Mouse (Mus musculus): ENCODE results near the gene Arpc2. TPM values are rescaled to one million over a fixed set of nuclear protein-coding genes. Genes with fewer than 3 reads are reported as not detected.

Arpc2 gene
- polyA plus RNA-seq, 1 experiment from 2014 or later, result 400 TPM

DNA sequence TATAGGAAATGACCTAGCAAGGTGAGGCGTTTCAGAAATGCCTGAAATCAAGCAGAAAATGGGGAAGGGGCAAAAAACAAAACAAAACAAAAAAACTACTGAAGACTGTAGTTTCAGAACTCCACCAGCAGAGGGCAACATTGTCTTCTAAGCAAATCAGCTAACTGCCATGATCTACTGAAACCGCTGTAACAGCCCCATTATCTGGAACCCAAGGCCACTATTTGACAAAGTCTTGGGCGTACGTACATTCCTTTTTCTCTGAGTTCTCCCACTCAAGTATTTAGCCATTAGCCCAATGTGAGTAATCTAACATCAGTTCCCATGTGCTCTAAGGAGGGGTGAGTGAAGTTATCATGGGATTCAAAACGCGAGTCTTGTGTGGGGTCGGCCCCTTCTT, 30.0 kb upstream of the Arpc2 start:
- no peaks in the 10 kb centered on the region for H3K27me3 ChIP-seq (replicated peaks)
- H3K4me3 ChIP-seq, result no peak overlapping the region
- no peaks in the 10 kb centered on the region for H3K36me3 ChIP-seq
- ATAC-seq (ENCODE audit: extremely low read depth, insufficient number of reproducible peaks, low FRiP score, low TSS enrichment), result no peak
- 50% methylated on average over 7 of the region's 7 CpGs for WGBS
- H3K9me3 ChIP-seq, result no peaks in the 10 kb centered on the region
- H3K27ac ChIP-seq (replicated peaks), result no peak overlapping the region
- 0 out of 2 replicates have a peak, but pooled peaks cover 3% of the 10 kb centered on the region for H3K4me1 ChIP-seq
- no peak overlapping the region for H3K9ac ChIP-seq
- H3K4me2 ChIP-seq, result no peak overlapping the region

DNA sequence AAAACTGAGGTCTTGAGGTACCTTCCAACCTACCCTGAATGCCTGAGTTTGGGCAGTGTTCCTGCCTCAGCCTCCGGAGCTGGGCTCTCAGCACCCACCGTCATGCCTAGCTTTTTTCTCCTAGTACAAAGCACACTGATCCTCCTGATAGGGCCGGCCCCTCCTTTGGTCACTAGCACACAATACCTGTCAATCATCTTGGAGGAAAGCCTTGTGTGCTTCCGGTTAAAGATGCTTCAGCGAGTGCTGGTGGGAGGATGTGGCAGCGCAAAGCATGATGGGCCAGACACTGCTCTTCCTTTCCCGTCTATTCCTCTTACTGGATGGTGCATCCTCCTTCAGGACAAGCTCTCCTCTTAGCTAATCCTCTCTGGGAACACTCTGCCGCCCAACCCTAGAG, 29.2 kb upstream of the Arpc2 start:
- Histone ChIP-seq H3K4me3 (no peak overlapping the region), H3K27me3 (replicated peaks) (no peaks in the 10 kb centered on the region), H3K9ac (no peak overlapping the region), H3K27ac (replicated peaks) (no peak overlapping the region), H3K4me1 (no peaks in the 10 kb centered on the region), H3K9me3 (no peaks in the 10 kb centered on the region), H3K4me2 (no peak overlapping the region), H3K36me3 (no peaks in the 10 kb centered on the region)
- ATAC-seq (ENCODE audit: extremely low read depth, insufficient number of reproducible peaks, low FRiP score, low TSS enrichment), result no peak
- 73% methylated on average over 8 of the region's 8 CpGs for WGBS

DNA sequence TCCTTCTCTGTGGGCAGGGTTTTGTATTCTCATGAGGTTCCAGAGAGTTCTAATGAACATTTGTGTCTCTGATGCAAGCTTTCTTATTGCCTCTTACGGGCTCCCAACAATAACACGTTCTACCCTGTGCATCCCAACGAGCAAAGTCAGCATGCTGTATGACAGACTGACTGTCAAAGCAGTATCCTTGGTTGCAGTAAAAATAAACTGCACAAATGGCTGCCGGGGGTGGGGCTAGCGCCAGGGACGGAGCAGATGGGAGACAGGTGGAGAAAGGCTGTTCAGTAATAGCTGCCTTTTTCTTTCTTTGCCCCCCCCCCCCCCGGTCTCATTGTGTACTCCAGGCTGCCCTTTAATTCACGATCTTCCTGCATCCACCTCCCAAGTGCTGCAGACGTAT, 28.0 kb upstream of the Arpc2 start:
- Histone ChIP-seq H3K4me2 (no peak overlapping the region), H3K27me3 (replicated peaks) (no peaks in the 10 kb centered on the region), H3K9me3 (no peaks in the 10 kb centered on the region), H3K27ac (replicated peaks) (no peak overlapping the region), H3K36me3 (no peaks in the 10 kb centered on the region), H3K9ac (no peak overlapping the region), H3K4me3 (no peak overlapping the region), H3K4me1 (no peaks in the 10 kb centered on the region)
- no peak for ATAC-seq (ENCODE audit: extremely low read depth, insufficient number of reproducible peaks, low FRiP score, low TSS enrichment)
- WGBS, result 68% methylated on average over 9 of the region's 9 CpGs

DNA sequence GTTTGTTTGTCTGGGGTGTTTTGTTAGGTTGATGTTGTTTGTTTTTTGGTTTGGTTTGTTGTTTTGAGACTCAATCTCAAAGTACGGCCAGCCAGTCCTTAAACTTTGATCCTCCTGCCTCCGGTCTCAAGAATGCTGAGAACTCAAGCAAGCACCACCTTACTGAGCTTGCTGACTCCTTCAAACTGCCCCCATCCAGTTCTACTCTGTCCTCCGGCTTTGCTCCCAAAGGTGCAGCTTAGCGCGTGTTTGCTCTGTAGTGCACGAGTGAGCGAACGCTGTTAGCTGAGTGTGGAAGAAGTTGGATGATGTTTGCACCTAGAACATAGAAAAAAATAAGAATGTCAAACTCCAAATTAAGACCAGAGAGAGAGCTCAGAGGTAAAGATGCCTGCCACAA, 26.9 kb upstream of the Arpc2 start:
- no peak overlapping the region for H3K9ac ChIP-seq
- no peaks in the 10 kb centered on the region for H3K36me3 ChIP-seq
- H3K27me3 ChIP-seq (replicated peaks), result no peaks in the 10 kb centered on the region
- H3K4me3 ChIP-seq, result no peak overlapping the region
- WGBS, result 86% methylated on average over 8 of the region's 8 CpGs
- no peak overlapping the region for H3K4me2 ChIP-seq
- ATAC-seq (ENCODE audit: extremely low read depth, insufficient number of reproducible peaks, low FRiP score, low TSS enrichment), result no peak
- H3K4me1 ChIP-seq, result no peaks in the 10 kb centered on the region
- no peaks in the 10 kb centered on the region for H3K9me3 ChIP-seq
- no peak overlapping the region for H3K27ac ChIP-seq (replicated peaks)

DNA sequence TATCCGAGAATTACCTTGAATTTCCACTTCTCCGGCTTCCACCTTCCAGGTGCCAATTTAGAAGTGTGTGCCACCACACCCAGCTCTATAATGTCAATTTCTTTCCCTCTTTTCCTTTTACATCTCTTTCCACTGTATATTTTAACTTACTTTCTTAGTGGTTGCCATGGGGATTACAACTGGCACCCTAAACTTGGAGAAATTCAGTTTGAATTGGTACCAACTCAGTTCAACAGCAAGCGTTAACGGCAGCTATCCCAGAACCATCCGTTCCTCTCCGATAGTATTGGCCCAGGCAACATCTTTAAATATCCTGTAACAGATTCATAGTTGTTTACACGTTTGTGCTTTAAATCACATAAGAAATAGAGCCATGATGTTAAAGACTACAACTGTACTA, 16.0 kb upstream of the Arpc2 start:
- Histone ChIP-seq H3K9ac (no peak overlapping the region), H3K27ac (replicated peaks) (no peak overlapping the region), H3K4me3 (no peak overlapping the region), H3K36me3 (no peaks in the 10 kb centered on the region), H3K4me2 (no peak overlapping the region), H3K27me3 (replicated peaks) (no peaks in the 10 kb centered on the region), H3K4me1 (peaks cover 4% of the 10 kb centered on the region), H3K9me3 (no peaks in the 10 kb centered on the region)
- ATAC-seq (ENCODE audit: extremely low read depth, insufficient number of reproducible peaks, low FRiP score, low TSS enrichment), result no peak
- 83% methylated on average over 7 of the region's 7 CpGs for WGBS

DNA sequence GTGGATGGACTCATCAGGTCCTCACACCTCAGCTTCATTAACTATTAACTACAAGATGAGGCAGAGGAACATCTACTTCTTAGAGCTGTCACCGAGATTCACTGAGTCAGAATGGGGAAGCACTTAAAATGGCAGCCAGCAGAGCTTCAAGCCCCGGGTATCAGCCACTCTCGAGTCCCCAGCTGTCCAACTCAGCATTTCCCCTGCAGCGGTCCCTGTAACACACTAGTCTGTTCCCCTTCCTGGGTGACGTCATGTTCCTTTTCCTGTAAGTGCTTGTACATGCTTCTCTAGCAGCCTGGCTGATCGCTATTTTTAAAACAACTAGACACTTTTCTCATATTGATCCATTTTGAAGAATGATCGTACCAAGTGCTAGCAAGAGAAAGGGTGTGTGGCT, 8.6 kb upstream of the Arpc2 start:
- ATAC-seq (ENCODE audit: extremely low read depth, insufficient number of reproducible peaks, low FRiP score, low TSS enrichment), result no peak

DNA sequence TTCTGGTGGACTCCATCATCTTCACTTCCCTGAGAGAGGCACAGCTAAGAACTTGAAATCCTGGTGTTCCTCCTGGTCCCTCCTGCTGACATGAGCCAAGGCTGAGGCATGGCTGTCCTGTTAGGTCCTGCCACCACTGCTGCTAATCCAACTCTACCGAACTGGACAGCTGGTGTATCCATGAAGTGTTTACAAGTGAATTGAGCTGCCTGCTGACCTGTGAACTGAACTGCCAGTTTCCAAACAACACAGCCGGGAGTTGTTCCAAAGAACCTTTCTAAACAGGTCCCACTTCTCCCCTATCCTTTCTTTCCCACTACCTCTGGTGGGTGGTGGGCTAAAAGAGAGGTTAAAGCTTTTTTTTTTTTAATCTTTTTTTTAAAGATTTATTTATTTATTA, 5.9 kb upstream of the Arpc2 start:
- Histone ChIP-seq H3K4me2 (no peak overlapping the region), H3K36me3 (no peaks in the 10 kb centered on the region), H3K9ac (no peak overlapping the region), H3K4me3 (no peak overlapping the region), H3K27me3 (replicated peaks) (no peaks in the 10 kb centered on the region), H3K9me3 (no peaks in the 10 kb centered on the region), H3K27ac (replicated peaks) (no peak overlapping the region), H3K4me1 (peaks cover 6% of the 10 kb centered on the region; the same call in 1 of the 2 replicates)
- WGBS, result 75% methylated on average over 2 of the region's 2 CpGs
- no peak for ATAC-seq (ENCODE audit: extremely low read depth, insufficient number of reproducible peaks, low FRiP score, low TSS enrichment)

More for the DNA sequence above, 8.6 kb upstream of the Arpc2 start:
- WGBS, result 36% methylated on average over 7 of the region's 7 CpGs
- Histone ChIP-seq H3K4me2 (no peak overlapping the region), H3K4me3 (no peak overlapping the region), H3K4me1 (peaks cover 6% of the 10 kb centered on the region; the same call in 1 of the 2 replicates), H3K9me3 (no peaks in the 10 kb centered on the region), H3K27ac (replicated peaks) (peak overlapping the region; percentile 40; the same call in 1 of the 2 replicates), H3K36me3 (no peaks in the 10 kb centered on the region), H3K9ac (no peak overlapping the region; the same call in 1 of the 2 replicates), H3K27me3 (replicated peaks) (no peaks in the 10 kb centered on the region)

DNA sequence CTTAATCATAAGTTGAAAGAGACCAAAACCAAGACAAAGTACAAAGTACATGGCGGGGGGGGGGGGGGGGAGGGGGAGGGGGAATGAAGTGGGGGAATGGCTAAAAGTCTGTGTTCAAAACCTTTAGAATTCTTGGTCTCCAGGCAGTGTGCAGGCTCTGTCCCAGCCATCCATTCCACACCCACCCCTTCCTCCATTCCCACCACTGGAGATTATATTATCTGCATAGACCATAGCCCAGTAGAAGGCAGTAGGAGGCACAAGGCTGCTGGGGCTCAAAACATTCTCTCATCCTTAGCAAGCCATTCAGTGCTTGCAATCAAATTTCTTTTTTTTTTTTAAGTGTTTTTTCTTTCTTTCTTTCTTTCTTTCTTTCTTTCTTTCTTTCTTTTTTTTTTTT, 4.9 kb upstream of the Arpc2 start:
- no peak for ATAC-seq (ENCODE audit: extremely low read depth, insufficient number of reproducible peaks, low FRiP score, low TSS enrichment)
- H3K4me1 ChIP-seq, result peaks cover 8% of the 10 kb centered on the region; the same call in 1 of the 2 replicates
- H3K4me3 ChIP-seq, result no peak overlapping the region
- H3K36me3 ChIP-seq, result no peaks in the 10 kb centered on the region
- H3K9me3 ChIP-seq, result no peaks in the 10 kb centered on the region
- 60% methylated on average over 1 of the region's 1 CpGs for WGBS
- no peak overlapping the region for H3K4me2 ChIP-seq
- no peak overlapping the region for H3K27ac ChIP-seq (replicated peaks)
- no peaks in the 10 kb centered on the region for H3K27me3 ChIP-seq (replicated peaks)
- no peak overlapping the region for H3K9ac ChIP-seq

DNA sequence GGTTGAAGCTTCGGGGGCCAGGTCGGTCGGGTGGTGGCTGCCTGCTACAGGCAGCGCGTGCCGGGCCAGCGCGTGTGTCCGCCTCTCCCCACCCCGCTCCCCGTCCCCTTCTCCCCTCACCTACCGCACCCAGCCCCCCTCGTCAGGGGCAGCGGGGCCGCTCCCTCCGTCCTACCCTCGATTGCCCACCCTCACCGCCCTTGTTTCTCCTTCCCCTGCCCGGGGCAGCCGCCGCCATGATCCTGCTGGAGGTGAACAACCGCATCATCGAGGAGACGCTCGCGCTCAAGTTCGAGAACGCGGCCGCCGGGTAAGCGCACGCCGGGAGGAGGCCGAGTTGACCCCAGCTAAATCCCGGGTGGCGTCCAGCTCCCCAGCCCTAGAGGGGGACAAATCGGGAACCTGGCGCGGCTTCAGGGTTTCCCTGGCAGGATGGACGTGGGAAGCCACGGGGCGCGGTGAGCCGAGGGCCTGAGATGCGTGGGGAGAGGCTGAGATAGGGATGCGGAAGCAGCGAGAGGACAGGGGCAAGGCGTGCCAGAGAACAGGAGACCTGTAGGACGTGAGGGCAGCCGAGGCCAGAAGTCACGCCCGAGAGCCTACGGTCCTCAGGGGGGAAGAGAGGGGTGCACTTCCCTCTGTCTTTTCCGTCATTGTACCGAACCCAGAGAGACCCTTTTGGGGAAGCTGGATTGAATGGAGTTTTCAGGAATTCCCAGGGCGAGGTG, 870 bp downstream of the Arpc2 start:
- Histone ChIP-seq H3K9me3 (no peaks in the 10 kb centered on the region), H3K27me3 (replicated peaks) (no peaks in the 10 kb centered on the region), H3K4me2 (peak overlapping the region; percentile 84), H3K36me3 (0 out of 2 replicates have a peak, but pooled peaks cover 4% of the 10 kb centered on the region), H3K4me1 (peaks cover 45% of the 10 kb centered on the region), H3K4me3 (peak overlapping the region; percentile 91), H3K27ac (replicated peaks) (peak overlapping the region; percentile 95), H3K9ac (peak overlapping the region; percentile 99)
- ATAC-seq (ENCODE audit: extremely low read depth, insufficient number of reproducible peaks, low FRiP score, low TSS enrichment), result peak; percentile 27
- WGBS, result under 1% methylated on average over 48 of the region's 57 CpGs

DNA sequence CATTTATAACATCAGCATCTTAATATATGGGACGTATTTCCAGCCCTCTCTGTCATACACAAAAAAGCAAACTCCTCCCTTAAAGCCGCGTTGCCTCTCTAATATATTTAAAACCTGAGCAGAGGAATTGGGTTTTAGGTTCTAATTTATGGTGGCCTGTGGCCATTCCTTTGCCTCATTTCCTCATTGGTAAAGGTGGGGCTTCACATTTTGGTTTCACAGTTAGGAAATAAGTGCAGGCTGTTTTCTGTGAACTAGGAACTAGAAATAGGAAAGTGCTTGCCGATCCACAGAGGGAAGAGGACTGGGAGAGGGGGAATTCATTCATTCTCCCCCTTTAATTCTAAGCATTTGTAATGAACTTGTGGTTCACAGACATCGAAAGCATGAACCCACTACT, 1.8 kb downstream of the Arpc2 start:
- ATAC-seq (ENCODE audit: extremely low read depth, insufficient number of reproducible peaks, low FRiP score, low TSS enrichment), result no peak
- peaks cover 52% of the 10 kb centered on the region for H3K4me1 ChIP-seq
- WGBS, result 23% methylated on average over 5 of the region's 5 CpGs
- 0 out of 2 replicates have a peak, but pooled peaks cover 9% of the 10 kb centered on the region for H3K36me3 ChIP-seq
- no peaks in the 10 kb centered on the region for H3K9me3 ChIP-seq
- H3K4me2 ChIP-seq, result peak overlapping the region; percentile 84
- no peaks in the 10 kb centered on the region for H3K27me3 ChIP-seq (replicated peaks)
- H3K9ac ChIP-seq, result peak overlapping the region; percentile 99
- H3K4me3 ChIP-seq, result peak overlapping the region; percentile 91
- H3K27ac ChIP-seq (replicated peaks), result peak overlapping the region; percentile 95

DNA sequence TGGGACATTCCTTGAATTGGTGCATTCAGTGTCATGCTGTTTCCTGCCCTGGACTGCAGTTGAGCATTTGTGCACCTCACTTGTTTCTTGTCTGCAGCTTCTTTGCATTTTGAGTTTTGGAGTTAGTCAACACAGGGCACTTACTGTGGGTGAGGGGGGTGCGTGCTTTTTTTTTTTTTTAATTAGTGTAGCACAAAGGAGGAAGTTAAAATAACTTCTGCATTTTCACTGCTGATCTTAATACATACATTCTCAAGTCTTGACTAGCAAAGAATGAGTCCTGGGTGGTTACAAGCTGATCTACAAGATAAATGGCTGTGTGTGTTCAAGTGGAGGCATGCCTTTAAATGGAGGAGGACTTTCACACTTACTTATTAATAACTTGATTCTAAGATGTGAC, 2.3 kb downstream of the Arpc2 start:
- peaks cover 12% of the 10 kb centered on the region; the same call in 1 of the 2 replicates for H3K36me3 ChIP-seq
- peak overlapping the region; percentile 95 for H3K27ac ChIP-seq (replicated peaks)
- H3K4me1 ChIP-seq, result peaks cover 56% of the 10 kb centered on the region
- H3K9me3 ChIP-seq, result no peaks in the 10 kb centered on the region
- H3K27me3 ChIP-seq (replicated peaks), result no peaks in the 10 kb centered on the region
- H3K4me2 ChIP-seq, result peak overlapping the region; percentile 84
- WGBS, result 50% methylated on average over 1 of the region's 1 CpGs
- ATAC-seq (ENCODE audit: extremely low read depth, insufficient number of reproducible peaks, low FRiP score, low TSS enrichment), result no peak
- peak overlapping the region; percentile 91 for H3K4me3 ChIP-seq
- peak overlapping the region; percentile 99 for H3K9ac ChIP-seq

DNA sequence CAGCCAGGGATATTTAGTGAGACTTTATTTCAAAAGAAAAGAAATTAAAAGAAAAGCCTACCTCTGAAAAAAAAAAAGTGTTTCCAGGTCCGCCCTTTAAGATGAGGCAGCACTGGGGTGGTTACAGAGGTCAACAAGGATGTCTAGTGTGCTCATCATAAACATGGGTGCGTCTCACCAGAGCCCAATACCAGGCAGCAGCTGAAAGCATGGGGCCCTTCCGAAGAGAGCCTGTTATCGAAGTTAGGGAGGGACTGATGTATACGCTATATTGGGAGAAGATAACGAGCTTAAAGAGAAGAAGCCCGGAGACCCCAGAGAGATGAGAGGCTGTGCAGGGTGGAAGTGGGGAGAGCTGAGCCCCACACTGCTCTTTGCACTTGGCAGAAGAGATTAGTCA, 3.3 kb downstream of the Arpc2 start:
- H3K4me2 ChIP-seq, result peak overlapping the region; percentile 84
- peak overlapping the region; percentile 95 for H3K27ac ChIP-seq (replicated peaks)
- no peaks in the 10 kb centered on the region for H3K27me3 ChIP-seq (replicated peaks)
- H3K4me1 ChIP-seq, result peaks cover 67% of the 10 kb centered on the region
- peaks cover 14% of the 10 kb centered on the region; the same call in 1 of the 2 replicates for H3K36me3 ChIP-seq
- 7% methylated on average over 7 of the region's 7 CpGs for WGBS
- peak overlapping the region; percentile 99 for H3K9ac ChIP-seq
- ATAC-seq (ENCODE audit: extremely low read depth, insufficient number of reproducible peaks, low FRiP score, low TSS enrichment), result no peak
- H3K4me3 ChIP-seq, result peak overlapping the region; percentile 91
- no peaks in the 10 kb centered on the region for H3K9me3 ChIP-seq

Measured in heart, embryonic 13.5 days (tissue).